Comparison of ENCODE assay signal across 12 mouse cellular contexts in the genomic region with DNA sequence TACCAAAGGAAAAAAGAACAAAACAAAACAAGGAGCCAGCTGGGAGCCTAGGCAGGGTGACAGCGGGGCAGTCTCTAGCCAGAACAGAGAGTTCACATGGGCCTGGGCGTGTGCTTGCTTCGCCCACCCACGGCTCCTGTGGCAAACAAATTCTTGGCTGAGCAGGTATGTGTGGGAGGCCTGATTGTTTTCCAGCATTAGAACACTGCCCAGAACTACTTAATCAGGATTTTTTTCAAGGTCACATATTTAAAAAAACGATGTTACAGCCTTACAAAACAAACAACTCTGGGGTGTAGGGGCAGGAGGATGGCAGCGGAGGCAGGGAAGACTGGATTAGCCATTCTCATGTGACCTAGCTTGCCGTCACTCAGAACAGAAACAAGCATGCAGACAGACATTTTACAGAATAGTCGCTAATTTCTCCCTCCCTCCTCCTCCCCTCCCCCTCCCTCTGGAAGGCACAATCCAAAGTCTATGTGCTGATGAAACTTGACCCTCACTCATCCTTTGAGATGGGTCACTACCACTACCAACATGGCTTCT.
A peak's percentile ranks its signal among the peaks of the same experiment; 100 is the strongest.
DNase-seq lines count a peak whose midpoint lies in the region; ATAC-seq and TF ChIP-seq lines count a peak whose summit lies in the region.
"Had no signal": no experiment of that assay in that cellular context is flagged by ENCODE, and none has a peak within 500 bp of the region (broad histone marks: within the 10 kb centered on the region; RNA-seq: fewer than 3 reads in every experiment).

No protein-coding gene starts in this region.

- H3K4me1 ChIP-seq in hindbrain, embryonic 13.5 days (replicated peaks), result no peaks in the 10 kb centered on the region

- no peak overlapping the region for H3K9ac ChIP-seq in hindbrain, embryonic 13.5 days
- H3K9ac ChIP-seq: hindbrain, embryonic 14.5 days; limb, embryonic 15.5 days had no signal

- 75% methylated on average over 8 of the region's 8 CpGs for WGBS in hindbrain, embryonic 13.5 days

- H3K4me2 ChIP-seq in hindbrain, embryonic 13.5 days, result no peak overlapping the region
- H3K4me2 ChIP-seq: hindbrain, embryonic 14.5 days; limb, embryonic 15.5 days had no signal

- 0 out of 2 replicates have a peak, but pooled peaks cover 7% of the 10 kb centered on the region for H3K27me3 ChIP-seq in hindbrain, embryonic 13.5 days
- H3K27me3 ChIP-seq: CH12.LX; limb, embryonic 15.5 days had no signal

- peak; percentile 75 for DNase-seq in gastrocnemius, adult 2 months
- DNase-seq in gastrocnemius, postnatal 10 days, result no peak
- peak; percentile 54 for DNase-seq in 3T3-L1 (ENCODE audit: low read depth, low spot score)
- DNase-seq in fat pad, adult 2 months (ENCODE audit: extremely low read depth, low read depth, low spot score), result peak; percentile 80
- peak; percentile 30 to 75 for DNase-seq in kidney, postnatal 25 days
- no peak for DNase-seq in thymus, postnatal 36 days
- DNase-seq in adrenal gland, adult 2 months, result no peak

- H3K27ac ChIP-seq in gastrocnemius, adult 2 months, result peak overlapping the region; percentile 89
- no peak overlapping the region for H3K27ac ChIP-seq in hindbrain, embryonic 13.5 days
- H3K27ac ChIP-seq: forebrain, embryonic 10.5 days; hindbrain, embryonic 14.5 days; limb, embryonic 15.5 days had no signal

- H3K4me3 ChIP-seq in gastrocnemius, adult 2 months, result peak overlapping the region; percentile 42
- no peak overlapping the region for H3K4me3 ChIP-seq in hindbrain, embryonic 13.5 days
- H3K4me3 ChIP-seq: forebrain, embryonic 10.5 days; limb, embryonic 15.5 days had no signal

- no peak for ATAC-seq in hindbrain, embryonic 13.5 days (ENCODE audit: low FRiP score)

- H3K9me3 ChIP-seq in hindbrain, embryonic 13.5 days, result no peaks in the 10 kb centered on the region
- H3K9me3 ChIP-seq: forebrain, embryonic 10.5 days; limb, embryonic 15.5 days had no signal

- intact Hi-C loops in gastrocnemius, adult 2 months (cut with DNase I), result no loop called here

- H3K36me3 ChIP-seq in hindbrain, embryonic 13.5 days, result no peaks in the 10 kb centered on the region
- H3K36me3 ChIP-seq: forebrain, embryonic 10.5 days; limb, embryonic 15.5 days had no signal

- TF ChIP-seq CTCF in gastrocnemius, adult 2 months (IDR thresholded peaks at IDR 0.05), result no peak

Comparison
In these comparisons a context has a peak if more than half of its experiments do, and no peak if none do; other contexts are left out.
1. DNase-seq: peak in gastrocnemius, adult 2 months (single experiment), 3T3-L1 (single experiment), fat pad, adult 2 months (single experiment) and kidney, postnatal 25 days (2 of 2); none in gastrocnemius, postnatal 10 days (single experiment), thymus, postnatal 36 days (0 of 2) and adrenal gland, adult 2 months (single experiment).